Mouse (Mus musculus) midbrain, embryonic 16.5 days (tissue): ENCODE measurements around the gene Mical2. TPM values are rescaled to one million over a fixed set of nuclear protein-coding genes. Genes with fewer than 3 reads are reported as not detected.

Experiments used
- ATAC-seq: fragments of 200-750 bp; cut with Nextera tagmentation; 2 replicates; pipeline ENCODE4 v1.8.0; 2017; ENCODE audit warnings: moderate TSS enrichment
- H3K27ac ChIP-seq: fragments of 300-500 bp; sonication (generic); 2 replicates; pipeline ENCODE4 v1.5.1; 2014; ENCODE audit warnings: mild to moderate bottlenecking, low read length, mixed read lengths
- H3K27me3 ChIP-seq: fragments of 300-500 bp; sonication (generic); 2 replicates; pipeline ENCODE4 v1.6.1; 2014; ENCODE audit warnings: low read depth, low read length, mixed read lengths; ENCODE audit not compliant: control insufficient read depth, insufficient read depth
- H3K36me3 ChIP-seq: fragments of 300-500 bp; sonication (generic); 2 replicates; pipeline ENCODE4 v1.6.1; 2014; ENCODE audit warnings: mild to moderate bottlenecking, low read length, moderate library complexity, mixed read lengths; ENCODE audit not compliant: control insufficient read depth, insufficient read depth
- H3K4me1 ChIP-seq: fragments of 300-500 bp; sonication (generic); 2 replicates; pipeline ENCODE4 v1.6.1; 2014; ENCODE audit warnings: mild to moderate bottlenecking, low read length, mixed read lengths; ENCODE audit not compliant: control insufficient read depth, insufficient read depth
- H3K4me2 ChIP-seq: fragments of 300-500 bp; sonication (generic); 2 replicates; pipeline ENCODE4 v1.6.1; 2014; ENCODE audit warnings: mild to moderate bottlenecking, low read length, mixed read lengths
- H3K4me3 ChIP-seq: fragments of 300-500 bp; sonication (generic); 2 replicates; pipeline ENCODE4 v1.5.1; 2014; ENCODE audit warnings: low read depth, mild to moderate bottlenecking, low read length, moderate library complexity, mixed read lengths
- H3K9ac ChIP-seq: fragments of 300-500 bp; sonication (generic); 2 replicates; pipeline ENCODE4 v1.6.1; 2014; ENCODE audit warnings: low read depth, low read length, mixed read lengths
- H3K9me3 ChIP-seq: fragments of 300-500 bp; sonication (generic); replicated peaks from 2 replicates; pipeline ENCODE4 v1.6.1; 2014; ENCODE audit warnings: mild to moderate bottlenecking, low read length, mixed read lengths; ENCODE audit not compliant: control insufficient read depth, poor library complexity, severe bottlenecking
- WGBS: fragments of 180-500 bp; shearing (Covaris S2); extraction: QIAGEN DNeasy Blood & Tissue Kit; methylation state at CpG from one replicate; pipeline ENCODE4 v1.1.7; 2014; 5-methylcytosine and 5-hydroxymethylcytosine counted together
- polyA plus RNA-seq: library from polyadenylated mRNA; unstranded; fragments of >200 nt; fragmentation: Nextera tagmentation; extraction: Ambion mirVana; gene quantifications from 2 replicates; pipeline ENCODE4 v1.2.1, GENCODE M21; 2015

Mical2 gene
- polyA plus RNA-seq, 1 experiment from 2014 or later: 5.1 TPM

GRCm38 (mm10) chr7:112192237-112192636 lies 33.4 kb upstream of the Mical2 start:
- H3K4me3 ChIP-seq: no peak overlapping the region
- no peaks in the 10 kb centered on the region for H3K4me1 ChIP-seq
- no peak overlapping the region for H3K4me2 ChIP-seq
- WGBS: 88% methylated on average over 4 of the region's 4 CpGs
- H3K36me3 ChIP-seq: no peaks in the 10 kb centered on the region
- no peaks in the 10 kb centered on the region for H3K27me3 ChIP-seq
- ATAC-seq: no peak
- no peak overlapping the region for H3K27ac ChIP-seq
- no peaks in the 10 kb centered on the region for H3K9me3 ChIP-seq
- H3K9ac ChIP-seq: no peak overlapping the region

- ATAC-seq: no peak
- no peak overlapping the region for H3K4me3 ChIP-seq
- no peaks in the 10 kb centered on the region for H3K27me3 ChIP-seq
- no peak overlapping the region for H3K9ac ChIP-seq
- 89% methylated on average over 5 of the region's 5 CpGs for WGBS
- H3K36me3 ChIP-seq: no peaks in the 10 kb centered on the region
- H3K4me1 ChIP-seq: no peaks in the 10 kb centered on the region
- H3K9me3 ChIP-seq: no peaks in the 10 kb centered on the region
- H3K27ac ChIP-seq: no peak overlapping the region
- H3K4me2 ChIP-seq: no peak overlapping the region
Measured at GRCm38 (mm10) chr7:112192778-112193177, 32.9 kb upstream of the Mical2 start.

GRCm38 (mm10) chr7:112194286-112194685 lies 31.4 kb upstream of the Mical2 start:
- ATAC-seq: no peak
- Histone ChIP-seq H3K9me3 (no peaks in the 10 kb centered on the region), H3K4me3 (no peak overlapping the region), H3K4me2 (no peak overlapping the region), H3K27ac (no peak overlapping the region), H3K27me3 (no peaks in the 10 kb centered on the region), H3K36me3 (no peaks in the 10 kb centered on the region), H3K9ac (no peak overlapping the region), H3K4me1 (no peaks in the 10 kb centered on the region)
- WGBS: 82% methylated on average over 5 of the region's 5 CpGs

GRCm38 (mm10) chr7:112197461-112197860 lies 28.2 kb upstream of the Mical2 start:
- Histone ChIP-seq H3K36me3 (no peaks in the 10 kb centered on the region), H3K9me3 (no peaks in the 10 kb centered on the region), H3K4me1 (no peaks in the 10 kb centered on the region), H3K4me3 (no peak overlapping the region), H3K9ac (no peak overlapping the region), H3K4me2 (no peak overlapping the region), H3K27me3 (no peaks in the 10 kb centered on the region), H3K27ac (no peak overlapping the region)
- 78% methylated on average over 8 of the region's 8 CpGs for WGBS
- no peak for ATAC-seq

GRCm38 (mm10) chr7:112199343-112199742 lies 26.3 kb upstream of the Mical2 start:
- WGBS: 46% methylated on average over 3 of the region's 3 CpGs
- no peak overlapping the region for H3K4me3 ChIP-seq
- H3K4me2 ChIP-seq: no peak overlapping the region
- H3K36me3 ChIP-seq: no peaks in the 10 kb centered on the region
- no peaks in the 10 kb centered on the region for H3K4me1 ChIP-seq
- H3K27me3 ChIP-seq: no peaks in the 10 kb centered on the region
- H3K9ac ChIP-seq: no peak overlapping the region
- ATAC-seq: no peak
- H3K9me3 ChIP-seq: no peaks in the 10 kb centered on the region
- no peak overlapping the region for H3K27ac ChIP-seq

- Histone ChIP-seq H3K4me3 (no peak overlapping the region), H3K36me3 (no peaks in the 10 kb centered on the region), H3K9me3 (no peaks in the 10 kb centered on the region), H3K27ac (no peak overlapping the region), H3K27me3 (no peaks in the 10 kb centered on the region), H3K4me1 (no peaks in the 10 kb centered on the region), H3K9ac (no peak overlapping the region), H3K4me2 (no peak overlapping the region)
- ATAC-seq: no peak
- 53% methylated on average over 4 of the region's 4 CpGs for WGBS
Measured at GRCm38 (mm10) chr7:112200761-112201160, 24.9 kb upstream of the Mical2 start.

- 58% methylated on average over 4 of the region's 4 CpGs for WGBS
- Histone ChIP-seq H3K4me3 (no peak overlapping the region), H3K27ac (no peak overlapping the region), H3K27me3 (no peaks in the 10 kb centered on the region), H3K4me1 (no peaks in the 10 kb centered on the region), H3K9me3 (no peaks in the 10 kb centered on the region), H3K36me3 (no peaks in the 10 kb centered on the region), H3K9ac (no peak overlapping the region), H3K4me2 (no peak overlapping the region)
- no peak for ATAC-seq
Measured at GRCm38 (mm10) chr7:112202194-112202593, 23.5 kb upstream of the Mical2 start.

- Histone ChIP-seq H3K4me3 (no peak overlapping the region), H3K9ac (no peak overlapping the region), H3K4me1 (no peaks in the 10 kb centered on the region), H3K4me2 (no peak overlapping the region), H3K27me3 (no peaks in the 10 kb centered on the region), H3K36me3 (no peaks in the 10 kb centered on the region), H3K9me3 (no peaks in the 10 kb centered on the region), H3K27ac (no peak overlapping the region)
- WGBS: 96% methylated on average over 5 of the region's 5 CpGs
- no peak for ATAC-seq
Measured at GRCm38 (mm10) chr7:112202843-112203242, 22.8 kb upstream of the Mical2 start.

GRCm38 (mm10) chr7:112203937-112204336 lies 21.7 kb upstream of the Mical2 start:
- ATAC-seq: no peak
- H3K27me3 ChIP-seq: no peaks in the 10 kb centered on the region
- H3K4me1 ChIP-seq: no peaks in the 10 kb centered on the region
- no peak overlapping the region for H3K27ac ChIP-seq
- no peak overlapping the region for H3K4me2 ChIP-seq
- H3K4me3 ChIP-seq: no peak overlapping the region
- H3K36me3 ChIP-seq: no peaks in the 10 kb centered on the region
- H3K9ac ChIP-seq: no peak overlapping the region
- WGBS: 65% methylated on average over 5 of the region's 5 CpGs
- no peaks in the 10 kb centered on the region for H3K9me3 ChIP-seq
